Mouse (Mus musculus): ENCODE data around the gene Ccdc70.
"Not testable (repeated sequence)": the region's sequence is repeated elsewhere in the genome, so short reads cannot be mapped to it uniquely, and the experiment has no call there.

- not testable (repeated sequence) for TF ChIP-seq CTCF (IDR thresholded peaks at IDR 0.05; ENCODE audit: low read depth, low read length); EP300 (IDR thresholded peaks at IDR 0.05; ENCODE audit: insufficient read depth, low read depth, low read length); POLR2A (IDR thresholded peaks at IDR 0.05; ENCODE audit: insufficient read depth, low read length)
These were observed 31.5 kb upstream of the Ccdc70 start, which contains the start of gene Defb35 for GRCm38 (mm10) chr8:21938052-21938451.
